Mouse (Mus musculus): ENCODE results near the gene Sptssb. TPM values are rescaled to one million over a fixed set of nuclear protein-coding genes. Genes with fewer than 3 reads are reported as not detected.

Sptssb gene
- polyA plus RNA-seq, 1 experiment from 2014 or later: 0.08 TPM

DNA sequence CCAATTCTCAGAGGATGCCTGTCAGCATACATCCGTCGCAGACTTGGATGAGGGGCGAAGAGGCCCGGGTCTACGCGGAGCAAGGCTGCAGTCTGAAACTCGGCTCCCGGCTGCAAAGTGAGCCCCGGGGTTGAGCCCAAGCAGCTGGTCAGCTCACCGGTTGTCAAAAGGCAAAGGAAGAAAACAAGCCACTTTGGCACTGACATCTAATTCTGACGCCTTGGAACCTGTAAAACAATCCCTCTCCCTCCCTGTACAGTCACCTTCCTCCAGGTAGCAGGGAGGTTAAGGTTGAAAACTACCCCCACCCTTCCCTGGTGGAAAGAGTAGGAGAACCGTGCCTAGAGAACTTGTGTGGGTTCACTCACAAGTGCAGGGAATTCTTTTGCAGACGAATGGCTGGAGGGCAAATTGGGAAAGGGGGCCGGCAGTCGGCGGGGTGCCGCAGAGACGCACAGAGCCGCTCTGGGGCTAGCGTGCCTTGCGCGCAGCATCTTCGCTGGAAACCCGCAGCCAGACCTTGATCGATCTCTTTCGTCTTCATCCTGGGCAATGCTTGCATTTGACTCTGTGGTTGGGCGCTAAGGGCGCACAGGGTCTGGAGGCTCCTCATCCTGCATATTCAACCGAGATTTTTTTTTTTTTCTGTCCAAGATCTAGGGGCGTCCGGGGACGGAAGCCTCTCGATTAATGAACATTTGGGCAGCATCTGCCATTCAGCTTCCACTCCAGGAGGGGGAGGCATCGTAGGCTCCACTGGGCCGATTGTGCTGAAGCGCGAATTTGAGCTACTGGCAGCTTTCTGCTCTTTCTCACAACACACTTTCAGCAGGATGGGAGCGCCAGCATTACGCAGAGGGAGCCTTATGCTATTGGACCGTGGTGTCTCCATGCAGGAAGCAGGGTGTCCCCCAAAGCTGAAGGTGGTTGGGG lies 1.1 kb upstream of the Sptssb start:
- TF ChIP-seq CTCF (IDR thresholded peaks at IDR 0.05): no peak
- peaks cover 61% of the 10 kb centered on the region for H3K27me3 ChIP-seq
- in situ Hi-C loops (cut with MboI; ENCODE audit: low pct_unique_long_range_greater_than_20kb): no loop called here
- ATAC-seq (peak; percentile 38), DNase-seq (ENCODE audit: low read depth, low spot score) (no peak)
- POLR2A ChIA-PET: no interaction called here
- CTCF ChIA-PET: interaction anchor here (1.0 to 1.4 kb wide), 3 partner anchors 10 to 25 kb away, joined by 3 to 4 read pairs (median 3); no protein-coding TSS in a partner anchor

DNA sequence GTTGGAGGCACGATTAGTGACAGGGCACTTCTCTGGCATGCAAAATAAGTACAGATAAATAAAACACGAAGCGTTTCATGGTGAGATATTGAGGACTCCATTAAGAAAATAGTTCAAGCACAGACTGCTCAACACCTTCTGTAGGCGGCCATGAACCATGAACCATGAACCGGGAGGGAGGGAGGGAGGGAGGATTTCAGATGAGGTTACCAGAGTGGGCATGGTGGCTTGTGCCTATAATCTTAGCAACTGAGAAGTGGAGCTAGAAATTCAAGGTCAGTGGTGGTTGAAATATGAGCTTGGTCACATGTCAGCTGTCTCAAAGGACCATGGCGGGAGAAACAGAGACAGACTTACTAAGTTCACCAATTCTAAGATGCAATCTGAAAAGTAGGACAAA lies 20.3 kb downstream of the Sptssb start:
- ChIA-PET POLR2A (interaction anchor here (0.8 kb wide), 1 partner anchor 580 kb away, joined by 4 read pairs; no protein-coding TSS in a partner anchor), CTCF (interaction anchor here (1.2 kb wide), 1 partner anchor 13 kb away, joined by 3 read pairs; no protein-coding TSS in a partner anchor)
- TF ChIP-seq CTCF (IDR thresholded peaks at IDR 0.05): no peak
- H3K27me3 ChIP-seq: peaks cover 55% of the 10 kb centered on the region
- in situ Hi-C loops (cut with MboI; ENCODE audit: low pct_unique_long_range_greater_than_20kb): no loop called here
- DNase-seq (ENCODE audit: low read depth, low spot score) (no peak), ATAC-seq (no peak)

GRCm38 (mm10) chr3:69829532-69829931 lies 30.2 kb downstream of the Sptssb start:
- POLR2A ChIA-PET: no interaction called here
- ATAC-seq (no peak), DNase-seq (ENCODE audit: low read depth, low spot score) (no peak)
- CTCF ChIA-PET: no interaction called here
- TF ChIP-seq CTCF (IDR thresholded peaks at IDR 0.05): no peak
- in situ Hi-C loops (cut with MboI; ENCODE audit: low pct_unique_long_range_greater_than_20kb): no loop called here
- H3K27me3 ChIP-seq: peaks cover 44% of the 10 kb centered on the region

- H3K27me3 ChIP-seq: peaks cover 36% of the 10 kb centered on the region
- TF ChIP-seq CTCF (IDR thresholded peaks at IDR 0.05): no peak
- in situ Hi-C loops (cut with MboI; ENCODE audit: low pct_unique_long_range_greater_than_20kb): no loop called here
- CTCF ChIA-PET: no interaction called here
- POLR2A ChIA-PET: no interaction called here
- DNase-seq (ENCODE audit: low read depth, low spot score) (no peak), ATAC-seq (no peak)
These were observed 35.2 kb downstream of the Sptssb start for GRCm38 (mm10) chr3:69824536-69824935.

- in situ Hi-C loops (cut with MboI; ENCODE audit: low pct_unique_long_range_greater_than_20kb): no loop called here
- ChIA-PET CTCF (no interaction called here), POLR2A (no interaction called here)
- DNase-seq (ENCODE audit: low read depth, low spot score): no peak
- H3K27me3 ChIP-seq: peaks cover 64% of the 10 kb centered on the region
- TF ChIP-seq CTCF (IDR thresholded peaks at IDR 0.05): no peak
- no peak for ATAC-seq
These were observed 39.1 kb downstream of the Sptssb start for GRCm38 (mm10) chr3:69820614-69821013.

- CTCF ChIA-PET: no interaction called here
- POLR2A ChIA-PET: no interaction called here
- ATAC-seq (no peak), DNase-seq (ENCODE audit: low read depth, low spot score) (no peak)
- no peak for TF ChIP-seq CTCF (IDR thresholded peaks at IDR 0.05)
- in situ Hi-C loops (cut with MboI; ENCODE audit: low pct_unique_long_range_greater_than_20kb): no loop called here
- H3K27me3 ChIP-seq: peaks cover 62% of the 10 kb centered on the region
These were observed 39.9 kb downstream of the Sptssb start for GRCm38 (mm10) chr3:69819851-69820200.

DNA sequence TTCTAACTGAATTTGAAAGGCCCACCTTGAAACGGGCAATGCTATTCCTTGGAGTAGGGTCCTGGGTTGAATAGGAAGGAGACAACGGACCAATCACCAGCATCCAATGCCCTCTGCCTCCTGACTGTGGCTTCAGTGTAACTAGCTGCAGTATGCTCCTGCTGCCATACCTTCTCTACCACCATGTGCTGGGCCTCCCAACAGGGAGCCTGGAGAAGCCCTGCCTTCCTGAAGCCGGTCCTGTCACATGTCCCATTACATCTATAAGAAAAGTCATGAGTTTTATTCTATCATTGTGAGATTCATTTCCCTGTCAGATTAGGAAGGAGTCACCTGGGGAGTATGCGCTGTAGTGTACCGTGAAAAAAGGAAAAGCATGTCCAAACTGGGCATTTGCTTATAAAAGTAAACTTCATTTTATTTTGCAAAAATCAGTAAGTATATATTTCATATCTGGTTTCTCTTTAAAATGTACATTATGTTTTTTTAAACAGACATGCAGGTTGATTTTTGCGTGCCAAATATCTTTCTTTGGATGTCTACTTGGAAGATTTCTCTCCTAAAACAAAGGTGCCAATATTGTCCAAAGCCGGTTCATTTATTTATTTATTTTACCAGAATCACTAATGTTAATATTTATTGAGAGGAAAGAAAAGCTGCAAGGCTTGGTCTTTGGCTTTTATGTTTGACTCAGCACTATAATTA lies 40.4 kb downstream of the Sptssb start:
- POLR2A ChIA-PET: no interaction called here
- CTCF ChIA-PET: interaction anchor here (1.0 kb wide), 1 partner anchor 36 kb away, joined by 3 read pairs; no protein-coding TSS in a partner anchor
- ATAC-seq: no peak
- no peak for DNase-seq (ENCODE audit: low read depth, low spot score)
- H3K27me3 ChIP-seq: peaks cover 64% of the 10 kb centered on the region
- TF ChIP-seq CTCF (IDR thresholded peaks at IDR 0.05): no peak
- in situ Hi-C loops (cut with MboI; ENCODE audit: low pct_unique_long_range_greater_than_20kb): no loop called here

DNA sequence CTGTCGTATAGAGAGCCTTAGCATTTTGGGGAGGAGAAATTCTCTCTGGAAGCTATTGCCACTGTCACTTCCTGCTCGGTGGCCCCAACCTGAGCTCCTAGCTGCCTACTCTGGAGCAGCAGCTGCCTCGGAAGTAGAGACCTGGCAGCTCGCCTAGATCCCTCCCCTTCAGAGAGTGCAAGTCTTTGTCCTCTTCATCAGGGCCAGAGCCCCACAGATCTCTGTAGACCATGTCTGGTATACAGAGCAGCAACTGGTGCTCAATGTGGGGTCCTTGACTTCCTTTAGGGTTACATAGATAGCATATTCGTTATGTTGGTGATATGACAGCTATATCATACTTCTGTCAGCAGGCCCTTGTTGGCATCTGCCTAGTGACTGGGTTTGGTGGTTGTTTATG lies 41.3 kb downstream of the Sptssb start:
- ATAC-seq: no peak
- POLR2A ChIA-PET: no interaction called here
- TF ChIP-seq CTCF (IDR thresholded peaks at IDR 0.05): no peak
- CTCF ChIA-PET: interaction anchor here (1.0 kb wide), 1 partner anchor 35 kb away, joined by 3 read pairs; no protein-coding TSS in a partner anchor
- no peak for DNase-seq (ENCODE audit: low read depth, low spot score)
- H3K27me3 ChIP-seq: peaks cover 57% of the 10 kb centered on the region
- in situ Hi-C loops (cut with MboI; ENCODE audit: low pct_unique_long_range_greater_than_20kb): no loop called here

DNA sequence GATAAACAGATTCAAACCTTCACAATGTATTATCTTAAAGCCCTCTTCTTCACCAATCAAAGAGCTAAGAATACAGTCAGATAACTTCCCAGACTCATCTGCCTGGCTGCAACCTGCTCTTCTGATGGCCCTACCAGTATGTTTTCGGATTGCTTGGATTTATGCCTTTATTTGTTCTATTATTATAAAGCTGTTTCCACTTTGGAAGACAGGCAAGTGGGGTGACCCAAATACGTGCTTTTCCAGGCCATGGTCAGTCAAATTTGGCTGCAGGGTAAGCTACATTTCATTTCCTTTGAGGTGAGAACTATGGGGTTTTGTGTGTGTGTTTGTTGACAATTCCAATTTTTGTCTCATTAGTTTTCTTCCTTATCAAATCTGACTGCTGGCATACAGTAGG lies 43.2 kb downstream of the Sptssb start:
- in situ Hi-C loops (cut with MboI; ENCODE audit: low pct_unique_long_range_greater_than_20kb): no loop called here
- ATAC-seq: no peak
- no peak for TF ChIP-seq CTCF (IDR thresholded peaks at IDR 0.05)
- no peak for DNase-seq (ENCODE audit: low read depth, low spot score)
- ChIA-PET POLR2A (no interaction called here), CTCF (no interaction called here)
- H3K27me3 ChIP-seq: peaks cover 74% of the 10 kb centered on the region

- ChIA-PET CTCF (no interaction called here), POLR2A (no interaction called here)
- no peak for DNase-seq (ENCODE audit: low read depth, low spot score)
- in situ Hi-C loops (cut with MboI; ENCODE audit: low pct_unique_long_range_greater_than_20kb): no loop called here
- peaks cover 76% of the 10 kb centered on the region for H3K27me3 ChIP-seq
- TF ChIP-seq CTCF (IDR thresholded peaks at IDR 0.05): no peak
- ATAC-seq: no peak
These were observed 46.6 kb downstream of the Sptssb start for GRCm38 (mm10) chr3:69813005-69813695.

Measured in Patski (cell line).